Mouse (Mus musculus) hindbrain, embryonic 15.5 days (tissue): Measurements from ENCODE around the gene Atf7. TPM values are rescaled to one million over a fixed set of nuclear protein-coding genes. Genes with fewer than 3 reads are reported as not detected.
"Not testable (repeated sequence)": the region's sequence is repeated elsewhere in the genome, so short reads cannot be mapped to it uniquely, and the experiment has no call there.

ENCODE experiments used
- ATAC-seq: fragments of 200-750 bp; cut with Nextera tagmentation; 2 replicates; pipeline ENCODE4 v1.8.0; 2017; ENCODE audit warnings: low read depth, moderate number of reproducible peaks, moderate TSS enrichment; ENCODE audit not compliant: low FRiP score
- H3K27ac ChIP-seq: fragments of 300-500 bp; sonication (generic); replicated peaks from 2 replicates; pipeline ENCODE4 v1.5.1; 2015; ENCODE audit warnings: mild to moderate bottlenecking, inconsistent platforms
- H3K27me3 ChIP-seq: fragments of 300-500 bp; sonication (generic); 2 replicates; pipeline ENCODE4 v1.6.1; 2015; ENCODE audit warnings: control low read depth, inconsistent platforms
- H3K36me3 ChIP-seq: fragments of 300-500 bp; sonication (generic); 2 replicates; pipeline ENCODE4 v1.6.1; 2015; ENCODE audit warnings: control low read depth, inconsistent platforms
- H3K4me1 ChIP-seq: fragments of 300-500 bp; sonication (generic); replicated peaks from 2 replicates; pipeline ENCODE4 v1.6.1; 2015; ENCODE audit warnings: control low read depth, inconsistent platforms
- H3K4me2 ChIP-seq: fragments of 300-500 bp; sonication (generic); 2 replicates; pipeline ENCODE4 v1.6.1; 2015; ENCODE audit warnings: moderate library complexity, mild to moderate bottlenecking, inconsistent platforms
- H3K4me3 ChIP-seq: fragments of 300-500 bp; sonication (generic); 2 replicates; pipeline ENCODE4 v1.5.1; 2015; ENCODE audit warnings: mild to moderate bottlenecking, inconsistent platforms
- H3K9ac ChIP-seq: fragments of 300-500 bp; sonication (generic); 2 replicates; pipeline ENCODE4 v1.6.1; 2015; ENCODE audit warnings: inconsistent platforms
- H3K9me3 ChIP-seq: fragments of 300-500 bp; sonication (generic); 2 replicates; pipeline ENCODE4 v1.6.1; 2016; ENCODE audit warnings: control low read depth, inconsistent platforms
- WGBS: fragments of 180-500 bp; shearing (Covaris S2); methylation state at CpG from one replicate; pipeline ENCODE4 v1.1.7; 2015; 5-methylcytosine and 5-hydroxymethylcytosine counted together
- polyA plus RNA-seq: library from polyadenylated mRNA; unstranded; fragments of >200 nt; fragmentation: Nextera tagmentation; extraction: Ambion mirVana; gene quantifications from 2 replicates; pipeline ENCODE4 v1.2.1, GENCODE M21; 2015

The Atf7 gene
- polyA plus RNA-seq = 19.4 and 19.8 TPM in 2 replicates

- H3K27me3 ChIP-seq = no peaks in the 10 kb centered on the region
- no peaks in the 10 kb centered on the region for H3K36me3 ChIP-seq
- ATAC-seq = peak; percentile 100
- WGBS = under 1% methylated on average over 51 of the region's 51 CpGs
- peak within 1 kb of the TSS; percentile 93 for H3K27ac ChIP-seq
- H3K9ac ChIP-seq = peak within 1 kb of the TSS; percentile 62
- peaks cover 24% of the 10 kb centered on the region for H3K4me1 ChIP-seq
- peak within 1 kb of the TSS; percentile 62 for H3K4me3 ChIP-seq
- peak within 1 kb of the TSS; percentile 72 for H3K4me2 ChIP-seq
- H3K9me3 ChIP-seq = no peaks in the 10 kb centered on the region
Observed at GRCm38 (mm10) chr15:102624970-102625686, at the start of gene Atf7, which contains the start of gene Gm28047. TSS of gene Atf7 (minus strand) at chr15:102625464. TSS of gene Gm28047 (minus strand) at chr15:102625067.

GRCm38 (mm10) chr15:102673548-102673947 lies 48.3 kb upstream of the Atf7 start:
- Histone ChIP-seq H3K9me3 (no peaks in the 10 kb centered on the region), H3K4me2 (peak overlapping the region; percentile 74), H3K4me1 (peaks cover 38% of the 10 kb centered on the region), H3K9ac (peak overlapping the region; percentile 18; the same call in 1 of the 2 replicates), H3K27ac (peak overlapping the region; percentile 98), H3K27me3 (no peaks in the 10 kb centered on the region), H3K4me3 (peak overlapping the region; percentile 27), H3K36me3 (0 out of 2 replicates have a peak, but pooled peaks cover 2% of the 10 kb centered on the region)
- peak; percentile 68 for ATAC-seq
- WGBS = 2% methylated on average over 10 of the region's 10 CpGs

- peak within 1 kb of the TSS; percentile 98 for H3K27ac ChIP-seq
- 0 out of 2 replicates have a peak, but pooled peaks cover 2% of the 10 kb centered on the region for H3K36me3 ChIP-seq
- peak within 1 kb of the TSS; percentile 59 for H3K9ac ChIP-seq
- H3K4me2 ChIP-seq = peak within 1 kb of the TSS; percentile 74
- ATAC-seq = no peak
- no peaks in the 10 kb centered on the region for H3K27me3 ChIP-seq
- H3K9me3 ChIP-seq = no peaks in the 10 kb centered on the region
- H3K4me1 ChIP-seq = peaks cover 38% of the 10 kb centered on the region
- peak within 1 kb of the TSS; percentile 45 for H3K4me3 ChIP-seq
- WGBS = 3% methylated on average over 37 of the region's 37 CpGs
Observed at GRCm38 (mm10) chr15:102672215-102673071, 47.2 kb upstream of the Atf7 start, which contains the start of gene Atp5g2. TSS of gene Atp5g2 (minus strand) at chr15:102672352.

GRCm38 (mm10) chr15:102671721-102672214 lies 46.5 kb upstream of the Atf7 start:
- Histone ChIP-seq H3K27ac (peak overlapping the region; percentile 98), H3K9ac (peak overlapping the region; percentile 59), H3K27me3 (no peaks in the 10 kb centered on the region), H3K4me1 (peaks cover 38% of the 10 kb centered on the region), H3K9me3 (no peaks in the 10 kb centered on the region), H3K36me3 (peaks cover 6% of the 10 kb centered on the region), H3K4me3 (peak overlapping the region; percentile 45), H3K4me2 (peak overlapping the region; percentile 74)
- WGBS = 0% methylated on average over 31 of the region's 34 CpGs
- ATAC-seq = peak; percentile 62

- H3K36me3 ChIP-seq = peaks cover 11% of the 10 kb centered on the region
- H3K27ac ChIP-seq = peak overlapping the region; percentile 98
- H3K9ac ChIP-seq = peak overlapping the region; percentile 84
- H3K4me2 ChIP-seq = peak overlapping the region; percentile 78
- peaks cover 38% of the 10 kb centered on the region for H3K4me1 ChIP-seq
- WGBS = under 1% methylated on average over 51 of the region's 53 CpGs
- peak; percentile 92 for ATAC-seq
- no peaks in the 10 kb centered on the region for H3K27me3 ChIP-seq
- no peaks in the 10 kb centered on the region for H3K9me3 ChIP-seq
- H3K4me3 ChIP-seq = peak overlapping the region; percentile 62
Observed at GRCm38 (mm10) chr15:102670767-102671575, 45.7 kb upstream of the Atf7 start.

- peaks cover 14% of the 10 kb centered on the region for H3K36me3 ChIP-seq
- 9% methylated on average over 6 of the region's 6 CpGs for WGBS
- no peaks in the 10 kb centered on the region for H3K9me3 ChIP-seq
- H3K27me3 ChIP-seq = no peaks in the 10 kb centered on the region
- peaks cover 38% of the 10 kb centered on the region for H3K4me1 ChIP-seq
- H3K4me2 ChIP-seq = peak overlapping the region; percentile 78
- H3K4me3 ChIP-seq = peak overlapping the region; percentile 62
- peak overlapping the region; percentile 84 for H3K9ac ChIP-seq
- no peak for ATAC-seq
- H3K27ac ChIP-seq = peak overlapping the region; percentile 93
Observed at GRCm38 (mm10) chr15:102670281-102670680, 45.0 kb upstream of the Atf7 start.

GRCm38 (mm10) chr15:102669571-102669970 lies 44.3 kb upstream of the Atf7 start:
- peaks cover 19% of the 10 kb centered on the region for H3K36me3 ChIP-seq
- peaks cover 38% of the 10 kb centered on the region for H3K4me1 ChIP-seq
- no peak overlapping the region for H3K9ac ChIP-seq
- peak overlapping the region; percentile 78; the same call in 1 of the 2 replicates for H3K4me2 ChIP-seq
- H3K27me3 ChIP-seq = no peaks in the 10 kb centered on the region
- ATAC-seq = no peak
- no peaks in the 10 kb centered on the region for H3K9me3 ChIP-seq
- WGBS = 85% methylated on average over 8 of the region's 8 CpGs
- no peak overlapping the region for H3K27ac ChIP-seq
- no peak overlapping the region for H3K4me3 ChIP-seq

- no peaks in the 10 kb centered on the region for H3K9me3 ChIP-seq
- H3K4me2 ChIP-seq = no peak overlapping the region
- WGBS = 55% methylated on average over 4 of the region's 4 CpGs
- no peak for ATAC-seq
- H3K9ac ChIP-seq = no peak overlapping the region
- no peak overlapping the region for H3K27ac ChIP-seq
- no peaks in the 10 kb centered on the region for H3K27me3 ChIP-seq
- H3K4me1 ChIP-seq = peaks cover 12% of the 10 kb centered on the region
- H3K36me3 ChIP-seq = peaks cover 47% of the 10 kb centered on the region
- H3K4me3 ChIP-seq = no peak overlapping the region
Observed at GRCm38 (mm10) chr15:102665494-102665893, 40.2 kb upstream of the Atf7 start.

- ATAC-seq = no peak
- Histone ChIP-seq H3K4me3 (no peak overlapping the region), H3K36me3 (peaks cover 47% of the 10 kb centered on the region), H3K9me3 (no peaks in the 10 kb centered on the region), H3K4me1 (no peaks in the 10 kb centered on the region), H3K9ac (no peak overlapping the region), H3K4me2 (no peak overlapping the region), H3K27ac (no peak overlapping the region), H3K27me3 (no peaks in the 10 kb centered on the region)
- 91% methylated on average over 8 of the region's 8 CpGs for WGBS
Observed at GRCm38 (mm10) chr15:102663825-102664224, 38.6 kb upstream of the Atf7 start.

GRCm38 (mm10) chr15:102662601-102663000 lies 37.3 kb upstream of the Atf7 start:
- H3K9ac ChIP-seq, H3K4me3 ChIP-seq, H3K27ac ChIP-seq, H3K9me3 ChIP-seq, ATAC-seq, H3K4me1 ChIP-seq, H3K27me3 ChIP-seq, H3K4me2 ChIP-seq: not testable (repeated sequence)
- H3K36me3 ChIP-seq = peaks cover 45% of the 10 kb centered on the region
- WGBS = no CpG with 5 or more reads among the region's 2 CpGs

- no peak for ATAC-seq
- Histone ChIP-seq H3K4me1 (peaks cover 11% of the 10 kb centered on the region; the same call in 1 of the 2 replicates), H3K27ac (peak overlapping the region; percentile 80; the same call in 1 of the 2 replicates), H3K4me3 (no peak overlapping the region), H3K27me3 (no peaks in the 10 kb centered on the region), H3K36me3 (peaks cover 12% of the 10 kb centered on the region), H3K9me3 (no peaks in the 10 kb centered on the region), H3K9ac (no peak overlapping the region), H3K4me2 (no peak overlapping the region)
- WGBS = 82% methylated on average over 3 of the region's 3 CpGs
Observed at GRCm38 (mm10) chr15:102657926-102658381, 32.7 kb upstream of the Atf7 start.
